Mouse (Mus musculus): ENCODE results near the gene Maip1.

Maip1 gene

GRCm38 (mm10) chr1:57406187-57407151 lies at the start of gene Maip1, which contains the start of gene Tyw5:
Gene Maip1 (plus strand): TSS chr1:57406328.
Gene Tyw5 (minus strand): TSS chr1:57407101.
- peak; percentile 75 for DNase-seq (ENCODE audit: low spot score)

- DNase-seq (ENCODE audit: low spot score): no peak
Measured at GRCm38 (mm10) chr1:57358546-57358945, 47.6 kb upstream of the Maip1 start.

- DNase-seq (ENCODE audit: low spot score): no peak
Measured at GRCm38 (mm10) chr1:57367446-57367845, 38.7 kb upstream of the Maip1 start.

GRCm38 (mm10) chr1:57369111-57369510 lies 37.0 kb upstream of the Maip1 start:
- DNase-seq (ENCODE audit: low spot score): no peak

- no peak for DNase-seq (ENCODE audit: low spot score)
Measured at GRCm38 (mm10) chr1:57370451-57370850, 35.7 kb upstream of the Maip1 start.

- DNase-seq (ENCODE audit: low spot score): no peak
Measured at GRCm38 (mm10) chr1:57375276-57375675, 30.9 kb upstream of the Maip1 start.

- no peak for DNase-seq (ENCODE audit: low spot score)
Measured at GRCm38 (mm10) chr1:57376806-57377205, 29.3 kb upstream of the Maip1 start.

GRCm38 (mm10) chr1:57377376-57378341 lies 28.5 kb upstream of the Maip1 start, which contains the start of gene 1700066M21Rik:
Gene 1700066M21Rik (plus strand): TSS chr1:57377620.
- DNase-seq (ENCODE audit: low spot score): peak; percentile 93

GRCm38 (mm10) chr1:57386519-57386918 lies 19.6 kb upstream of the Maip1 start:
- no peak for DNase-seq (ENCODE audit: low spot score)

- no peak for DNase-seq (ENCODE audit: low spot score)
Measured at GRCm38 (mm10) chr1:57387876-57388275, 18.3 kb upstream of the Maip1 start.

- no peak for DNase-seq (ENCODE audit: low spot score)
Measured at GRCm38 (mm10) chr1:57388402-57389155, 17.5 kb upstream of the Maip1 start.

GRCm38 (mm10) chr1:57390993-57391790 lies 14.9 kb upstream of the Maip1 start:
- no peak for DNase-seq (ENCODE audit: low spot score)

GRCm38 (mm10) chr1:57392417-57392816 lies 13.7 kb upstream of the Maip1 start:
- DNase-seq (ENCODE audit: low spot score): no peak

GRCm38 (mm10) chr1:57394051-57394450 lies 12.1 kb upstream of the Maip1 start:
- no peak for DNase-seq (ENCODE audit: low spot score)

- no peak for DNase-seq (ENCODE audit: low spot score)
Measured at GRCm38 (mm10) chr1:57400321-57400720, 5.8 kb upstream of the Maip1 start.

- DNase-seq (ENCODE audit: low spot score): no peak
Measured at GRCm38 (mm10) chr1:57400877-57401276, 5.3 kb upstream of the Maip1 start.

- DNase-seq (ENCODE audit: low spot score): no peak
Measured at GRCm38 (mm10) chr1:57402116-57402515, 4.0 kb upstream of the Maip1 start.

- no peak for DNase-seq (ENCODE audit: low spot score)
Measured at GRCm38 (mm10) chr1:57408994-57409393, 2.9 kb downstream of the Maip1 start.

GRCm38 (mm10) chr1:57413397-57413796 lies 7.3 kb downstream of the Maip1 start:
- DNase-seq (ENCODE audit: low spot score): no peak

GRCm38 (mm10) chr1:57423696-57424095 lies 17.6 kb downstream of the Maip1 start:
- no peak for DNase-seq (ENCODE audit: low spot score)
